Mouse (Mus musculus) forebrain, embryonic 11.5 days (tissue): Measurements from ENCODE around the gene Ankmy2. TPM values are rescaled to one million over a fixed set of nuclear protein-coding genes. Genes with fewer than 3 reads are reported as not detected.
"Not testable (repeated sequence)": the region's sequence is repeated elsewhere in the genome, so short reads cannot be mapped to it uniquely, and the experiment has no call there.

Experiments
- ATAC-seq: fragments of 200-750 bp; cut with Nextera tagmentation; replicated peaks from 2 replicates; pipeline ENCODE4 v1.8.0; 2017; ENCODE audit warnings: moderate TSS enrichment; ENCODE audit not compliant: low FRiP score
- DNase-seq: peaks from one replicate; pipeline ENCODE4 v3.0.0-alpha.2; 2017; ENCODE audit warnings: low spot score
- H3K27ac ChIP-seq: fragments of 300-500 bp; sonication (generic); 2 replicates; pipeline ENCODE4 v1.5.1; 2014; ENCODE audit warnings: low read depth, low read length
- H3K27me3 ChIP-seq: fragments of 300-500 bp; sonication (generic); 2 replicates; pipeline ENCODE4 v1.6.1; 2014; ENCODE audit warnings: mild to moderate bottlenecking, low read length, mixed read lengths; ENCODE audit not compliant: control insufficient read depth, insufficient read depth
- H3K36me3 ChIP-seq: fragments of 300-500 bp; sonication (generic); 2 replicates; pipeline ENCODE4 v1.6.1; 2014; ENCODE audit warnings: mild to moderate bottlenecking, low read length, moderate library complexity, mixed read lengths; ENCODE audit not compliant: control insufficient read depth, insufficient read depth
- H3K4me1 ChIP-seq: fragments of 300-500 bp; sonication (generic); replicated peaks from 2 replicates; pipeline ENCODE4 v1.6.1; 2014; ENCODE audit warnings: low read length, mixed read lengths; ENCODE audit not compliant: control insufficient read depth, insufficient read depth
- H3K4me2 ChIP-seq: fragments of 300-500 bp; sonication (generic); 2 replicates; pipeline ENCODE4 v1.6.1; 2014; ENCODE audit warnings: low read depth, mild to moderate bottlenecking, low read length, moderate library complexity, mixed read lengths; ENCODE audit not compliant: severe bottlenecking
- H3K4me3 ChIP-seq: fragments of 300-500 bp; sonication (generic); 2 replicates; pipeline ENCODE4 v1.5.1; 2014; ENCODE audit warnings: low read depth, low read length
- H3K9ac ChIP-seq: fragments of 300-500 bp; sonication (generic); 2 replicates; pipeline ENCODE4 v1.6.1; 2014; ENCODE audit warnings: low read length
- H3K9me3 ChIP-seq: fragments of 300-500 bp; sonication (generic); 2 replicates; pipeline ENCODE4 v1.6.1; 2016; ENCODE audit warnings: low read length, mixed read lengths; ENCODE audit not compliant: control insufficient read depth
- WGBS: fragments of 180-500 bp; shearing (Covaris S2); extraction: QIAGEN DNeasy Blood & Tissue Kit; methylation state at CpG from one replicate; pipeline ENCODE4 v1.1.7; 2014; 5-methylcytosine and 5-hydroxymethylcytosine counted together
- polyA plus RNA-seq: library from polyadenylated mRNA; unstranded; fragments of >200 nt; fragmentation: Nextera tagmentation; extraction: Ambion mirVana; gene quantifications from 2 replicates; pipeline ENCODE4 v1.2.1, GENCODE M21; 2014

Gene Ankmy2
- polyA plus RNA-seq, 1 experiment from 2014 or later = 30.6 TPM

DNA sequence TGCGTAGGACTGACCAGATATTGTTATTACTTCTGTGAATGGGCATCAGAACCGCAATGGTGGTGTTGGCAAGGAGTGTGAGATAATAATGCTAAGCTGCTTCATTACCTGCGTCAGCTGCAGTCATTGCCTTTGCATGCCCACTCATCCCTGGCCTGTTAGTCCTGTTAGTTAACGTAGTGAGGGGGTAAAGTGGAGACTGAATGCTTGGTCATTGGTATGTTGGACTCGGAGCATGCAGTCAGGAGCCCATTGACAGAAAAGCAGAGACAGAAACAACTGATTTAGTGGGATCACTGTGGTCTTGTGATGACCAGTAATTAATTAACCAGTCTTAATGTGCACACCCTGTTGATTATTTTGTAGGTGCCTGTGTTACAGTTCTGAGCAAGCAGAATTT lies 20.3 kb downstream of the Ankmy2 start:
- H3K9me3 ChIP-seq = no peaks in the 10 kb centered on the region
- no peak for DNase-seq
- 91% methylated on average over 5 of the region's 5 CpGs for WGBS
- no peak overlapping the region for H3K4me2 ChIP-seq
- no peaks in the 10 kb centered on the region for H3K27me3 ChIP-seq
- no peaks in the 10 kb centered on the region for H3K4me1 ChIP-seq
- no peak overlapping the region for H3K27ac ChIP-seq
- peaks cover 3% of the 10 kb centered on the region; the same call in 1 of the 2 replicates for H3K36me3 ChIP-seq
- H3K4me3 ChIP-seq = no peak overlapping the region
- no peak for ATAC-seq
- H3K9ac ChIP-seq = no peak overlapping the region

DNA sequence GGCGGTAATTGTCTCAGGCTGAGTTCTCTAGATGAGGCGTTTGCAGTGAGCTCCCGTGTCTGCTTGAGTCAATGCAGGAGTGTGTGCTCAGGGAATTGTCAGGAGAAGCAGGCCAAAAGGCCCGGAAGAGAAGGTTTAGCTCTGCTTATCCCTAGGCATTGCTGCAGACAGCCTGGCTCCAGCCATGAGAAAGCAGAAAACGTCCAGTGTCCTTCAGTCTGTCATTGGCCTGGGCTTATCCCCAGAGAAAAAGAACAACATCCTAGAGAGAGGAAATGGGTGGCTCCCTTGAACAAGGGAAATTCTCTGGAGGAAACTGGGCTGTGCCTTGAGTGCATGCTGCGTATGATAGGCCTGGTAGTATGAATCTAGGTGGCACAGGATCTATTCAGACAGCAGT lies 25.7 kb downstream of the Ankmy2 start:
- no peak overlapping the region for H3K9ac ChIP-seq
- 90% methylated on average over 6 of the region's 6 CpGs for WGBS
- ATAC-seq (no peak), DNase-seq (no peak)
- H3K4me2 ChIP-seq = no peak overlapping the region
- H3K9me3 ChIP-seq = no peaks in the 10 kb centered on the region
- H3K27me3 ChIP-seq = no peaks in the 10 kb centered on the region
- no peak overlapping the region for H3K4me3 ChIP-seq
- no peaks in the 10 kb centered on the region for H3K4me1 ChIP-seq
- no peak overlapping the region for H3K27ac ChIP-seq
- H3K36me3 ChIP-seq = 0 out of 2 replicates have a peak, but pooled peaks cover 3% of the 10 kb centered on the region

DNA sequence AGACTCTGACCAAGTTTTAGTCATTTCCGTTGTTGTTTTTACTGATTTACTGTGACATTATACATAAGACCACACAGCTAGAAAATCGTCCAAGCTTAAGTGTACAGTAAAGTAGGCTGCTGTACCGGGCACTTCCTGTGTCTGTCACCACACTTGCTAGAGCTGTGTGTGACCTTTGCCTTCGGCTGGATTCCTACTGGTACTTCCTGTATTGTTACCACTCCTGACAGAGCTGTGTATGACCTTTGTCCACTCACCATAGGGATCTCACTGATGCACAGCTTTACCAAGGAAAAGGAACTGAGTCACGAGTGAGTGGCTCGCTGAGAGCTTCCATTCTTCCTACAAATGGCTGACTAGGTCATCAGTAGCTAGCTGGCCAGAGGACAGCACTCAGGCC lies 30.2 kb downstream of the Ankmy2 start:
- no peak for ATAC-seq

DNA sequence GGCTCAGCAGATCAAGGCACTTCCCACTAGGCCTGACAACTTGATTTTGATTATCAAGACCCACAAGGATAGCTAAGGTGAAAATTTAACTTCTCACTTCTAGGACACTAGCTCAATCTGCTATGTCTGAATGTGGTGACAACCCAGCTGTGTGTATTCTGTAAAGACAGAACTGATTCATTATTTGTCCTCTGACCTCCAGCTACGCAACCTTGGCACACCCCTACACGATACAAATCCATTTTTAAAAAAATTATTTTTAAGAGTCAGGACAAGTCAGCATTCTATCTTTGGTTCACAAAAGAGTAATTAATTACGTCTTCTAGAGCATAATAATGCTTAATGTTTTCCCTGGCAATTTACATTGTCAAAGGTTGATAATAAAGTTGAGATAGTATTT lies 32.7 kb downstream of the Ankmy2 start:
- Histone ChIP-seq H3K4me3 (no peak overlapping the region), H3K27ac (no peak overlapping the region), H3K9me3 (no peaks in the 10 kb centered on the region), H3K36me3 (no peaks in the 10 kb centered on the region), H3K4me1 (no peaks in the 10 kb centered on the region), H3K9ac (no peak overlapping the region), H3K4me2 (no peak overlapping the region), H3K27me3 (no peaks in the 10 kb centered on the region)
- DNase-seq (no peak), ATAC-seq (no peak)
- 97% methylated on average over 3 of the region's 3 CpGs for WGBS

More for the DNA sequence above, 30.2 kb downstream of the Ankmy2 start:
- 90% methylated on average over 6 of the region's 6 CpGs for WGBS
- Histone ChIP-seq H3K36me3 (0 out of 2 replicates have a peak, but pooled peaks cover 3% of the 10 kb centered on the region), H3K9me3 (no peaks in the 10 kb centered on the region), H3K27ac (no peak overlapping the region), H3K9ac (no peak overlapping the region), H3K4me3 (no peak overlapping the region), H3K4me1 (no peaks in the 10 kb centered on the region), H3K27me3 (no peaks in the 10 kb centered on the region), H3K4me2 (no peak overlapping the region)
- DNase-seq = no peak

DNA sequence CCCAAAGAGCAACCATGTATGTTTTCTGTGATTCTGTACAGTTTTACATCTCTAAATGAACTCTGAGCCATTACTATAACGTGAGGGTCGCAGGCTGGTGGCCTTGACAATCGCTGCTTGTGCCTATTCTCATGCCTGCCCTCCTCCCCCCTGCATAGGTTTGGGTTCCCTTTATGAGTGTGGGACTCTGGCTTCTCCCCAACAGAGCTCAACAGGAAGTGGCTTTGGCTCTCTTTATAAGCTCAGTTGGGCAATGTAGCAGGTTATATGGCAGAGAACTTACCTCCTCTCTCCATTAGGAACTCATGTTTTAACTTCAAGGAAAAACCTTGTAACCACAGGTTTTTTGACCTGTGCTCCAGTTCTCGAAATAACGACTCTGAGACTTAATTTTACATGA lies 33.4 kb downstream of the Ankmy2 start:
- Histone ChIP-seq H3K27ac (no peak overlapping the region), H3K27me3 (no peaks in the 10 kb centered on the region), H3K4me1 (no peaks in the 10 kb centered on the region), H3K9ac (no peak overlapping the region), H3K36me3 (no peaks in the 10 kb centered on the region; the same call in 1 of the 2 replicates), H3K4me3 (no peak overlapping the region), H3K9me3 (no peaks in the 10 kb centered on the region), H3K4me2 (no peak overlapping the region)
- 88% methylated on average over 5 of the region's 5 CpGs for WGBS
- no peak for DNase-seq
- ATAC-seq = no peak

DNA sequence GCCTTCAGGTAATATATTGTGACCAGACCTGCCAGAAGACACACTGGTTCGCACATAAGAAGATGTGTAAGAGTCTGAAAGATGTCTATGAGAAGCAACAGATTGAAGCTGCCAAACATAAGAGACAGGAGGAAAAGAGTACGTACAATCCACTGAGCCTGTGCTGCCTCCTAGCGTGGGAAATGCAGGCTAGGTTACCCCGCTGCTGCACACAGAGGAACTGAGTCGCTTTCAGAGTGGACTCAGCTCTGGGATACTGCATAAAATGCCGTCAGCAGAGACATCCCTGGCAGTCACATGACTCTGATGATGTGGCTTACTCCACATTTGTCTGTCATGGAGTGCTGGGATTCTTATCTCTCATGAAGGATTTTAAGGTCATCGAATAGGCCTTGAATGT lies 38.1 kb downstream of the Ankmy2 start:
- Histone ChIP-seq H3K9me3 (peaks cover 9% of the 10 kb centered on the region; the same call in 1 of the 2 replicates), H3K4me2 (no peak overlapping the region), H3K9ac (no peak overlapping the region), H3K4me3 (no peak overlapping the region), H3K27me3 (no peaks in the 10 kb centered on the region), H3K36me3 (peaks cover 16% of the 10 kb centered on the region), H3K27ac (no peak overlapping the region), H3K4me1 (no peaks in the 10 kb centered on the region)
- no peak for ATAC-seq
- no peak for DNase-seq
- 94% methylated on average over 7 of the region's 7 CpGs for WGBS

DNA sequence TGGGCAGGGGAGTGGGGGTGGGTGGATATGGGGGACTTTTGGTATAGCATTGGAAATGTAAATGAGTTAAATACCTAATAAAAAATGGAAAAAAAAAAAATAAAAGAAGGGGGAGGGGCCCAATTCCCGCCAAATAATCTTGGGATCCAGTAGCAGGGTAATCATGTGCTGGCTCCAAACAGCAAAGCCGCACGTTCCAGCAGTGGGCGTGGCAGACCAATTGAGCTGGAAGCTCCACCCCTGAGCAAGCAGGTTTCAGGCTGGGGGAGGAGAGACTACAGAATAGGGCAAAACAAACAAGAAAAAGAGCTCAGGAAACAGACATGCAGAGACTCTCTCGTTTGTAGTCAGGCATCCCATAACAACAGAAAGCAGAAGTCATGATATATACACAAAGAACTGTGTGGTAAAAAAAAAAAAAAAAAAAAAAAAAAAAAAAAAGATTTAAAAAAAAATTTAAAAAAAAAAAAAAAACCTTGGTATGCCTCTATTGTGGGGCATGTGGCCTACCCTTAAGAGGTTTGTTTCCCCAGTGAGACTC lies 48.7 kb downstream of the Ankmy2 start:
- WGBS = 59% methylated on average over 5 of the region's 5 CpGs

DNA sequence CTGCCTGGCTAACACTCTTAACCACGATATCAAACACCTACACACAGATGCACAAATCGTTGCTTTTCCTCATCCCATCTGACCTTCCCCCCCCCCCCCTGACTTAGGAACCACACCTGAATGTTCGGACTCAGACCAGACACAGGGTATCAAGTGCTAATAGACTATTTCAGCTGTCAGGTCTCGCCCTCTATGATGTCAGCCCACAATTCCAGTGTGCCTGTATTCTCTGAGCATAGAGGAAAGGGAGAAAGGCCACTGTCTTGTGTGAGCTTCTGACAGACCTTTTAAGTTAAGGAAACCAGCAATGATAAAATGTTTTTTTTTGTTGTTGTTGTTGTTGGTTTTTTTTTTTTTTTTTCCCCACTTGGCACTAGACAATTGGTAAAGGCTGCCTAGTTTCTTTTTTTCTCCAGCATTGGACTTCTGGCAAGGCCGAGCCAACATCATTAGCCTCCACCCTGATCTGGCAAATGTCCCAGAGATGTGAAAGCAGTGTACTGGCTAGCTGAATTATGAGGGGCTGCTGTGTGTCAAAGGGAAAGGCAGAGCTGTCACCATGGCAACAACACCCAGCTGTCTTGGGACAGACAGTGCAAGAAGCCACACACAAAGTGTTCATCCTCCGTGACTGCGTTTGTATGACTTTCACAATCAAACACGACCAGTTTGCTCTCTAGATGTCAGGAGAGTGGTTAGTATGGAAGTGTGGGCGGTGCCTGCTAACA lies 50.3 kb downstream of the Ankmy2 start:
- WGBS = 67% methylated on average over 9 of the region's 9 CpGs
- Histone ChIP-seq H3K4me3 (no peak overlapping the region), H3K4me2 (0 out of 2 replicates have a peak overlapping the region, but pooled peaks have one; percentile 21), H3K4me1 (no peaks in the 10 kb centered on the region; the same call in 1 of the 2 replicates), H3K9ac (no peak overlapping the region), H3K27ac (no peak overlapping the region), H3K9me3 (no peaks in the 10 kb centered on the region), H3K36me3 (no peaks in the 10 kb centered on the region), H3K27me3 (no peaks in the 10 kb centered on the region)
- DNase-seq = peak; percentile 60
- ATAC-seq = peak; percentile 86

More for the DNA sequence above, 48.7 kb downstream of the Ankmy2 start:
- H3K4me1 ChIP-seq, H3K4me3 ChIP-seq, H3K9me3 ChIP-seq, DNase-seq, H3K27me3 ChIP-seq, H3K9ac ChIP-seq, H3K36me3 ChIP-seq, H3K4me2 ChIP-seq, H3K27ac ChIP-seq: not testable (repeated sequence)
- 0 out of 2 replicates have a peak, but pooled peaks have one; percentile 33 for ATAC-seq

DNA sequence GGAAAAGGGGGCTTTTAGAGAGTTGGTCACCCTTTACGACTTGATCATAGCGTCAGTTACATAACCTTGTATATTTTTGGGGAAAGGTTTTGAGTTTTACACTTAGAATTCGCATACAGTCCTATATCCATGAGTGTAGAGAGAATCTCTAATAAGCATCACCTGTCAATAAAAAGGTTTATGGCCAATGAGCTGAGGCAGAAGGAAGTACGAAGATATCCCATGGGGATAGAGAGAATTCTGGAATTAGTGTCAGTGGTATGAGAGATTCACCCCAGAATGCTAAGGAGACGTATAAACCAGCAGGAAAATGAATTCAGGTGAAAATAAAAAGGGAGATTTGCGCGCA lies 50.9 kb downstream of the Ankmy2 start:
- WGBS = 86% methylated on average over 7 of the region's 7 CpGs
- 0 out of 2 replicates have a peak overlapping the region, but pooled peaks have one; percentile 21 for H3K4me2 ChIP-seq
- no peaks in the 10 kb centered on the region for H3K27me3 ChIP-seq
- ATAC-seq (no peak; the same call in 1 of the 2 replicates), DNase-seq (no peak)
- H3K9me3 ChIP-seq = no peaks in the 10 kb centered on the region
- no peak overlapping the region for H3K27ac ChIP-seq
- H3K36me3 ChIP-seq = no peaks in the 10 kb centered on the region
- H3K9ac ChIP-seq = no peak overlapping the region
- H3K4me1 ChIP-seq = no peaks in the 10 kb centered on the region; the same call in 1 of the 2 replicates
- H3K4me3 ChIP-seq = no peak overlapping the region
